Mouse (Mus musculus) gastrocnemius, adult 18-20 months (tissue): Measurements from ENCODE around the gene 2610301B20Rik. TPM values are rescaled to one million over a fixed set of nuclear protein-coding genes. Genes with fewer than 3 reads are reported as not detected.
"Not testable (repeated sequence)": the region's sequence is repeated elsewhere in the genome, so short reads cannot be mapped to it uniquely, and the experiment has no call there.

Experiments used
- DNase-seq: peaks from one replicate; pipeline ENCODE4 v3.0.0; 2021; ENCODE audit warnings: low spot score
- total RNA-seq, 2 experiments: library from RNA; stranded (reverse); gene quantifications; 2 replicates each; pipeline ENCODE4 v1.2.3; 2021

2610301B20Rik gene
- total RNA-seq, 2 experiments from 2014 or later: 3.3 to 4.3 TPM

- DNase-seq: no peak
These were observed 31.0 kb downstream of the 2610301B20Rik start for GRCm38 (mm10) chr4:10905234-10905801.

- DNase-seq: not testable (repeated sequence)
These were observed 37.1 kb downstream of the 2610301B20Rik start for GRCm38 (mm10) chr4:10911417-10911816.

- DNase-seq: no peak
These were observed 37.7 kb downstream of the 2610301B20Rik start for GRCm38 (mm10) chr4:10911909-10912478.

- peak; percentile 88 for DNase-seq
These were observed 38.5 kb downstream of the 2610301B20Rik start for GRCm38 (mm10) chr4:10912611-10913301.

- DNase-seq: no peak
These were observed 39.1 kb downstream of the 2610301B20Rik start for GRCm38 (mm10) chr4:10913409-10913808.

- no peak for DNase-seq
These were observed 40.5 kb downstream of the 2610301B20Rik start for GRCm38 (mm10) chr4:10914766-10915165.

GRCm38 (mm10) chr4:10915271-10915670, 41.0 kb downstream of the 2610301B20Rik start:
- DNase-seq: no peak

GRCm38 (mm10) chr4:10918402-10918801, 44.1 kb downstream of the 2610301B20Rik start:
- no peak for DNase-seq

GRCm38 (mm10) chr4:10919097-10919496, 44.8 kb downstream of the 2610301B20Rik start:
- no peak for DNase-seq

GRCm38 (mm10) chr4:10919530-10919929, 45.2 kb downstream of the 2610301B20Rik start:
- DNase-seq: no peak

GRCm38 (mm10) chr4:10919987-10920386, 45.7 kb downstream of the 2610301B20Rik start:
- DNase-seq: no peak

- no peak for DNase-seq
These were observed 46.3 kb downstream of the 2610301B20Rik start for GRCm38 (mm10) chr4:10920622-10921021.

- DNase-seq: peak; percentile 56
These were observed 48.9 kb downstream of the 2610301B20Rik start for GRCm38 (mm10) chr4:10923180-10923579.

GRCm38 (mm10) chr4:10924140-10924539, 49.8 kb downstream of the 2610301B20Rik start:
- no peak for DNase-seq

- DNase-seq: no peak
These were observed 50.2 kb downstream of the 2610301B20Rik start for GRCm38 (mm10) chr4:10924541-10924940.

GRCm38 (mm10) chr4:10926416-10926815, 52.1 kb downstream of the 2610301B20Rik start:
- DNase-seq: no peak

- DNase-seq: no peak
These were observed 53.9 kb downstream of the 2610301B20Rik start for GRCm38 (mm10) chr4:10928158-10928557.

- DNase-seq: no peak
These were observed 55.4 kb downstream of the 2610301B20Rik start for GRCm38 (mm10) chr4:10929726-10930125.

- DNase-seq: no peak
These were observed 56.7 kb downstream of the 2610301B20Rik start for GRCm38 (mm10) chr4:10931040-10931439.

- DNase-seq: no peak
These were observed 57.9 kb downstream of the 2610301B20Rik start for GRCm38 (mm10) chr4:10932091-10932745.

- DNase-seq: no peak
These were observed 58.5 kb downstream of the 2610301B20Rik start for GRCm38 (mm10) chr4:10932782-10933181.

GRCm38 (mm10) chr4:10936766-10937165, 62.5 kb downstream of the 2610301B20Rik start:
- DNase-seq: no peak
